Mouse (Mus musculus): ENCODE results near the gene Cacna2d2. TPM values are rescaled to one million over a fixed set of nuclear protein-coding genes. Genes with fewer than 3 reads are reported as not detected.

The Cacna2d2 gene
- polyA plus RNA-seq (2015; fragmentation: Nextera tagmentation; extraction: Ambion mirVana): 10.2 and 10.3 TPM in 2 replicates

DNA sequence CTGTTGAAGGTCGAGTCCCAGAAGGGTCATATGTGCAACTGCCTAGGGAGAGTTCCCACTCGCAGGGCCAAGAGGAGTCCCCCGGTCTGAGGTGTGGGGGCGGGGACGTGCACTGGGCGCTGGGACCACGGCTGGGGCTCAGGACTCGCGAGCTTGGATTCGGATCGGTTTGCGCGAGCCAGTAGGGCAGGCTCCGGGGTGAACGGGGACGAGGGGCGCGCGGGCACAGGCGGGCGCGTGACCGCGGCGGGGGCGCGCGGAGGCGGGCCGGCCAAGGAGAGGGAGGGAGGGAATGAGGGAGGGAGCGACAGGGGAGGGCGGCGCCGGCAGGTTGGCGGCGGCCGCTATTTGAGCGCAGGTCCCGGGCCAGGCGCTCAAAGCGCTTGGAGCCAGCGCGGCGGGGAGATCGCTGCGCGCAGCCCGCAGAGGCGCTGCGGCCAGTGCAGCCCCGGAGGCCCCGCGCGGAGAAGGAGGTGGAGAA, at the start of gene Cacna2d2:
Cacna2d2 (plus strand) TSS at position 122 of the 481 bp plus-strand sequence.
- Histone ChIP-seq H3K27ac (peak within 1 kb of the TSS; percentile 76), H3K36me3 (replicated peaks) (no peaks in the 10 kb centered on the region), H3K9me3 (no peaks in the 10 kb centered on the region), H3K4me3 (peak within 1 kb of the TSS; percentile 86), H3K4me1 (peaks cover 43% of the 10 kb centered on the region), H3K4me2 (peak within 1 kb of the TSS; percentile 88), H3K9ac (peak within 1 kb of the TSS; percentile 83), H3K27me3 (replicated peaks) (peaks cover 3% of the 10 kb centered on the region; the same call in 1 of the 2 replicates)
- ATAC-seq (replicated peaks): peak; percentile 79
- WGBS: under 1% methylated on average over 27 of the region's 54 CpGs

- Histone ChIP-seq H3K36me3 (replicated peaks) (no peaks in the 10 kb centered on the region), H3K27ac (no peak overlapping the region), H3K27me3 (replicated peaks) (no peaks in the 10 kb centered on the region), H3K9ac (no peak overlapping the region), H3K4me2 (no peak overlapping the region), H3K9me3 (no peaks in the 10 kb centered on the region), H3K4me1 (no peaks in the 10 kb centered on the region), H3K4me3 (no peak overlapping the region)
- WGBS: 65% methylated on average over 1 of the region's 1 CpGs
- no peak for ATAC-seq (replicated peaks)
Measured at GRCm38 (mm10) chr9:107354826-107355225, 44.6 kb upstream of the Cacna2d2 start.

- no peak for ATAC-seq (replicated peaks)
- H3K27me3 ChIP-seq (replicated peaks): no peaks in the 10 kb centered on the region
- no peak overlapping the region for H3K4me3 ChIP-seq
- no peak overlapping the region for H3K4me2 ChIP-seq
- WGBS: 50% methylated on average over 6 of the region's 7 CpGs
- peaks cover 5% of the 10 kb centered on the region for H3K4me1 ChIP-seq
- H3K27ac ChIP-seq: no peak overlapping the region
- H3K9me3 ChIP-seq: no peaks in the 10 kb centered on the region
- H3K9ac ChIP-seq: no peak overlapping the region
- H3K36me3 ChIP-seq (replicated peaks): no peaks in the 10 kb centered on the region
Measured at GRCm38 (mm10) chr9:107355870-107356765, 43.3 kb upstream of the Cacna2d2 start.

DNA sequence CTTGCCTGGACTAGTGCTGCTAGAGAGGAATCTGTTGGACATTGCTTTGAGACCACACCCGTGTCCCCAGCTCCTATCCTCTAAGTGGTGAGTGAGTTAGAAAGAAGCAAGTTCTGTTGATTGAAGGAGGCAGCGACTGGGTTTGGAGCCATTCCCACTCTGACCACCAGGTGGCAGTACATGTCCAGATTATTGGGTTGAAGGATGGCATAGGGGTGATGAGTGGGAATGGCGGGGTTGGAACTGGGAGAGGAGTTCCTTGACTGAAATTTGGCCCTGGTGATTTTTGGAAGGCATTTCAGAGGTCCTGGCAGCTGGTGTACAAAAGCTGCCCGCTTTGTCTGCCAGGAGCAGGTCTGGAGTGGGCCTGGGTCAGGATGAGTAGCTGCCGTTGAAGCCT, 41.8 kb upstream of the Cacna2d2 start:
- WGBS: 22% methylated on average over 5 of the region's 5 CpGs
- Histone ChIP-seq H3K27ac (no peak overlapping the region), H3K4me3 (no peak overlapping the region), H3K4me1 (peaks cover 8% of the 10 kb centered on the region), H3K9ac (no peak overlapping the region), H3K4me2 (no peak overlapping the region), H3K27me3 (replicated peaks) (no peaks in the 10 kb centered on the region), H3K36me3 (replicated peaks) (no peaks in the 10 kb centered on the region), H3K9me3 (no peaks in the 10 kb centered on the region)
- peak; percentile 50; the same call in 1 of the 2 replicates for ATAC-seq (replicated peaks)

- Histone ChIP-seq H3K9ac (no peak overlapping the region), H3K27ac (no peak overlapping the region), H3K4me2 (no peak overlapping the region), H3K4me3 (no peak overlapping the region), H3K36me3 (replicated peaks) (no peaks in the 10 kb centered on the region), H3K9me3 (no peaks in the 10 kb centered on the region), H3K27me3 (replicated peaks) (0 out of 2 replicates have a peak, but pooled peaks cover 3% of the 10 kb centered on the region), H3K4me1 (peaks cover 8% of the 10 kb centered on the region)
- ATAC-seq (replicated peaks): no peak
- WGBS: 13% methylated on average over 3 of the region's 3 CpGs
Measured at GRCm38 (mm10) chr9:107360989-107361388, 38.4 kb upstream of the Cacna2d2 start.

- no peak overlapping the region for H3K4me3 ChIP-seq
- no peak overlapping the region for H3K9ac ChIP-seq
- H3K9me3 ChIP-seq: no peaks in the 10 kb centered on the region
- no peak overlapping the region for H3K27ac ChIP-seq
- no peak for ATAC-seq (replicated peaks)
- H3K27me3 ChIP-seq (replicated peaks): 0 out of 2 replicates have a peak, but pooled peaks cover 3% of the 10 kb centered on the region
- no peak overlapping the region for H3K4me2 ChIP-seq
- no peaks in the 10 kb centered on the region for H3K36me3 ChIP-seq (replicated peaks)
- peaks cover 10% of the 10 kb centered on the region; the same call in 1 of the 2 replicates for H3K4me1 ChIP-seq
- WGBS: 3% methylated on average over 3 of the region's 3 CpGs
Measured at GRCm38 (mm10) chr9:107366644-107367043, 32.8 kb upstream of the Cacna2d2 start.

GRCm38 (mm10) chr9:107368302-107368701, 31.1 kb upstream of the Cacna2d2 start:
- no peak for ATAC-seq (replicated peaks)
- 86% methylated on average over 1 of the region's 1 CpGs for WGBS
- Histone ChIP-seq H3K27me3 (replicated peaks) (0 out of 2 replicates have a peak, but pooled peaks cover 3% of the 10 kb centered on the region), H3K9me3 (no peaks in the 10 kb centered on the region), H3K27ac (no peak overlapping the region), H3K4me2 (no peak overlapping the region), H3K36me3 (replicated peaks) (no peaks in the 10 kb centered on the region), H3K9ac (no peak overlapping the region), H3K4me1 (peaks cover 10% of the 10 kb centered on the region; the same call in 1 of the 2 replicates), H3K4me3 (no peak overlapping the region)

DNA sequence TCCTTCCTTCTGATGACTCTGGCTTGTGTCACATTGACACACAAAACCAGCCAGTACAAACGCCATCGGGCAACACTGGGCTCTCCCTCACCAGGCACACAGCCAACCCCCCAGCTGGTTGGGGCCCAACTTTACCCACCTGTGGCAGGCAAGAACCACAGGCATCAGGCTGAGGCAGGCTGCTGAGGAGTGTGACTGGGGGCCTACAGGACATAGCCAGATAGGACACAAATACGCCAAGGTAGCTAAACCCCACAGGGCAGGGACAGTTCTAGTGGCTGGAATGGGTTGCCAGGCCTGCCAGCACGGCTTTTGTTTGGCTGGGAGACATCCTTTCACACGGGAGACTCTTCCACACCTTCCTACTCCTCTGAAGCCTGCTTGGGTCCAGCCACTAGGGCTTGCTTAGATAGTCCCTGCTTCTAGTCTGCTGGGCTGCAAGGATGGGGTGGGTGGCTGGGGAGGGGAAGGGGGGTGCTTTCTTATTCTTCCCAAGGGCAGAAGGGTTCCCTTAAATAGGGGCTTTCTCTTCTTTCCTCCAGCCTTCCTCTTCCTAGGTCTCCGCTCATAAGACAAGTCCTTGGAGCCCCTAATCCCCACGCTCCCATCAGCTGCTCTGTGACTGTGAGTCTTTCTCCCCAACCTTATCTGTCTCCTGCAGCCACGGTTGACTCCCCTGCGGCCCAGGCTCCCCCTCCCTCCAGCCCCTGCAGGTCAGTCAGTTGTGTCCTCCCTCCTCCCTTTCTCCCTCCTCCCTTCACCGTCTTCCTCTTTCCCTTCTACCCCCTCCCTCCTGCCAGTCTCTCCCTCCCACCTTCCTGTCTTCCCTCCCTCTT, 29.9 kb upstream of the Cacna2d2 start:
- no peak overlapping the region for H3K4me2 ChIP-seq
- WGBS: 29% methylated on average over 10 of the region's 10 CpGs
- no peaks in the 10 kb centered on the region for H3K9me3 ChIP-seq
- ATAC-seq (replicated peaks): peak; percentile 65
- H3K4me1 ChIP-seq: peaks cover 10% of the 10 kb centered on the region; the same call in 1 of the 2 replicates
- no peak overlapping the region for H3K9ac ChIP-seq
- peak overlapping the region; percentile 49 for H3K27ac ChIP-seq
- no peak overlapping the region for H3K4me3 ChIP-seq
- no peaks in the 10 kb centered on the region for H3K36me3 ChIP-seq (replicated peaks)
- 0 out of 2 replicates have a peak, but pooled peaks cover 3% of the 10 kb centered on the region for H3K27me3 ChIP-seq (replicated peaks)

GRCm38 (mm10) chr9:107370106-107370463, 29.3 kb upstream of the Cacna2d2 start:
- no peak for ATAC-seq (replicated peaks)
- no peaks in the 10 kb centered on the region for H3K36me3 ChIP-seq (replicated peaks)
- H3K4me1 ChIP-seq: peaks cover 10% of the 10 kb centered on the region; the same call in 1 of the 2 replicates
- H3K4me2 ChIP-seq: no peak overlapping the region
- WGBS: 15% methylated on average over 4 of the region's 4 CpGs
- 0 out of 2 replicates have a peak, but pooled peaks cover under 1% of the 10 kb centered on the region for H3K27me3 ChIP-seq (replicated peaks)
- H3K4me3 ChIP-seq: no peak overlapping the region
- H3K27ac ChIP-seq: peak overlapping the region; percentile 49
- H3K9ac ChIP-seq: no peak overlapping the region
- no peaks in the 10 kb centered on the region for H3K9me3 ChIP-seq

- Histone ChIP-seq H3K4me1 (peaks cover 14% of the 10 kb centered on the region), H3K36me3 (replicated peaks) (no peaks in the 10 kb centered on the region), H3K27me3 (replicated peaks) (no peaks in the 10 kb centered on the region; the same call in 1 of the 2 replicates)
Measured at GRCm38 (mm10) chr9:107372441-107372840, 27.0 kb upstream of the Cacna2d2 start.

GRCm38 (mm10) chr9:107374623-107375022, 24.8 kb upstream of the Cacna2d2 start:
- Histone ChIP-seq H3K27me3 (replicated peaks) (peaks cover 4% of the 10 kb centered on the region), H3K9me3 (no peaks in the 10 kb centered on the region), H3K4me2 (no peak overlapping the region), H3K4me1 (peaks cover 27% of the 10 kb centered on the region), H3K36me3 (replicated peaks) (no peaks in the 10 kb centered on the region), H3K4me3 (no peak overlapping the region), H3K27ac (no peak overlapping the region), H3K9ac (no peak overlapping the region)
- ATAC-seq (replicated peaks): no peak
- WGBS: 14% methylated on average over 8 of the region's 8 CpGs

More at GRCm38 (mm10) chr9:107372441-107372840, 27.0 kb upstream of the Cacna2d2 start:
- Histone ChIP-seq H3K4me3 (no peak overlapping the region), H3K9ac (no peak overlapping the region), H3K4me2 (no peak overlapping the region), H3K9me3 (no peaks in the 10 kb centered on the region), H3K27ac (no peak overlapping the region)
- ATAC-seq (replicated peaks): no peak
- 52% methylated on average over 4 of the region's 4 CpGs for WGBS

DNA sequence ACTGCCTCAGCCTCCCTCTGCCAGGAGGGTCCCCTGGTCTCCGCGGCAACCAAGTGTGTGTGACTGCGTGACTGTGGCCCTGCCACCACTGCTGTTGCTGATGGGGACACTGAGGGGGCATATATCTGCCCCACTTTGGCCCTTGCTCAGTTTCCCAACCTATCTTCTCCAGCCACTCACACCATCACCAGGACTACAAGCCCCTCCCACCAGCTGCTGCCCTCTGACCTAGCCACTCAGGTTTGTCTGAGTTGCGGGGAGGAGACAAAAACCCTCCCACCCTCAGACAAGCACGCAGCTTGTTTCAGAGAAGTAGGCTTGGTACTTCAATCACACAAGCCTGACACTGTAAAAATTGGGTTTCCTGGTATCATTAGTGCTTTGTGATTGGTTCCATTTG, 24.0 kb upstream of the Cacna2d2 start:
- Histone ChIP-seq H3K4me1 (peaks cover 18% of the 10 kb centered on the region), H3K36me3 (replicated peaks) (no peaks in the 10 kb centered on the region), H3K4me2 (no peak overlapping the region), H3K9me3 (no peaks in the 10 kb centered on the region), H3K9ac (no peak overlapping the region), H3K4me3 (no peak overlapping the region), H3K27me3 (replicated peaks) (peaks cover 8% of the 10 kb centered on the region), H3K27ac (no peak overlapping the region)
- 23% methylated on average over 5 of the region's 5 CpGs for WGBS
- no peak for ATAC-seq (replicated peaks)
